ENCODE assay signal across 8 mouse cellular contexts in the genomic region with DNA sequence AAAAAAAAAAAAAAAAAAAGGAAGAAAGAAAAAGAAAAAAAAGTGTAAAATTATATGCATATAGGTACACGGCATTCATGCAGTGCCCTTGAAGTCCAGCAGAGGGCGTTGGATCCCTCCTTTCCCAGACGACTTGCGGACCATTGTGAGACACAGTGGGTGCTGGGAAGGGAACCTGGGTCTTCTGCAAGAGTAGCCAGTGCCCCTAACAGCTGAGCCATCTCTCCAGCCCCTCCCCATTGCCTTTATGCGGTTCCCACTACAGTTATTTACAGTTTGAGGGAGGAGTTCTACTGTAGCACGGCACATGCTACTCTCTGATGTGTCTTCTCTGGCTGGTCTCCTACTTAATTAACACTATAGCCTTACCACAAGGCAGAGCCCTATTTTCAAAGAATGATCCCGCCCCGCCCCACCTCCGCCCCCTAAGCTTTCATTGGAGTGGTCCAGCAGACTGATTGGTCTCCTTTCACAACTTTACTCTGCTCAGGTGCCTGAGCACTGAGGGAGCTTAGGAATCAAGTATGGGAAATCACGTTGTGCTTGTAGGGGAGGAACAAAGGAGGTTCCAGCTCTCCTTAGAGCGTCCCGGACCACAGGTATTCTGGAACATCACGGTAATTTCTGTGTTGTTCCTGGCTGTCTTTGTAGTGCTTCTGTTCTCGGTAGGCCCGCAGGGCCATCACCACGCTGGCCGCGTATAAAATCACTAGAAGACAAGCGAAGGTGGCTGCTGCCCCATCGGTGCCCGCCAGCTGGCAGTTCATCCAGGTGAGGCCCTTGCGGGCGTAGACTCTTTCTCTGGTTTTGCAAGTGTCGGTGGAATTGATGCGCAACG. TPM values are rescaled to one million over a fixed set of nuclear protein-coding genes. Genes with fewer than 3 reads are reported as not detected.
DNase-seq lines count a peak whose midpoint lies in the region; ATAC-seq and TF ChIP-seq lines count a peak whose summit lies in the region.

No protein-coding gene starts in this region.

- peaks cover 9% of the 10 kb centered on the region for H3K4me1 ChIP-seq in forebrain, embryonic 13.5 days
- peaks cover 17% of the 10 kb centered on the region; the same call in 1 of the 2 replicates for H3K4me1 ChIP-seq in kidney, postnatal 0 days (replicated peaks; ENCODE audit: insufficient read depth, low read length)
- H3K4me1 ChIP-seq in lung, embryonic 14.5 days (ENCODE audit: insufficient read depth): no peaks in the 10 kb centered on the region

- intact Hi-C loops in gastrocnemius, postnatal 36 days (cut with DNase I): no loop called here

- peaks cover 15% of the 10 kb centered on the region; the same call in 1 of the 2 replicates for H3K36me3 ChIP-seq in forebrain, embryonic 13.5 days (ENCODE audit: poor library complexity, severe bottlenecking)
- H3K36me3 ChIP-seq in kidney, postnatal 0 days (ENCODE audit: insufficient read depth, low read length): no peaks in the 10 kb centered on the region
- peaks cover 7% of the 10 kb centered on the region; the same call in 1 of the 2 replicates for H3K36me3 ChIP-seq in lung, embryonic 14.5 days (ENCODE audit: insufficient read depth)

- peak in 1 of 2 experiments; percentile 59 for DNase-seq in layer of hippocampus, adult 2 months (ENCODE audit: low spot score in 2 of 2)
- no peak for DNase-seq in layer of hippocampus, adult 9-10 months (ENCODE audit: low spot score)
- DNase-seq in cerebellum, adult 11 months: peak; percentile 31
- DNase-seq in kidney, postnatal 0 days (ENCODE audit: low spot score): peak; percentile 40
- peak; percentile 62 for DNase-seq in lung, embryonic 14.5 days
- peak; percentile 72 for DNase-seq in retina, embryonic 14.5 days (ENCODE audit: low spot score)
- DNase-seq in gastrocnemius, postnatal 36 days: no peak

- peak overlapping the region; percentile 63 for H3K9ac ChIP-seq in forebrain, embryonic 13.5 days
- H3K9ac ChIP-seq in kidney, postnatal 0 days (ENCODE audit: low read depth, low read length): peak overlapping the region; percentile 13; the same call in 1 of the 2 replicates
- H3K9ac ChIP-seq in lung, embryonic 14.5 days: peak overlapping the region; percentile 10; the same call in 1 of the 2 replicates

- no peaks in the 10 kb centered on the region for H3K9me3 ChIP-seq in forebrain, embryonic 13.5 days (replicated peaks)
- no peaks in the 10 kb centered on the region for H3K9me3 ChIP-seq in kidney, postnatal 0 days (replicated peaks; ENCODE audit: low read length)
- H3K9me3 ChIP-seq in lung, embryonic 14.5 days (ENCODE audit: low read depth, low read length): no peaks in the 10 kb centered on the region

- H3K27ac ChIP-seq in layer of hippocampus, adult 2 months: no peak overlapping the region
- peak overlapping the region; percentile 4; the same call in 1 of the 2 replicates for H3K27ac ChIP-seq in forebrain, embryonic 13.5 days
- H3K27ac ChIP-seq in kidney, postnatal 0 days: no peak overlapping the region
- H3K27ac ChIP-seq in lung, embryonic 14.5 days (ENCODE audit: low read depth): no peak overlapping the region

- peak overlapping the region; percentile 53 for H3K4me3 ChIP-seq in layer of hippocampus, adult 2 months
- peak overlapping the region; percentile 41 for H3K4me3 ChIP-seq in forebrain, embryonic 13.5 days
- H3K4me3 ChIP-seq in kidney, postnatal 0 days (replicated peaks; ENCODE audit: low read depth, low read length): peak overlapping the region; percentile 15
- H3K4me3 ChIP-seq in lung, embryonic 14.5 days (ENCODE audit: low read depth, low read length): peak overlapping the region; percentile 20

- H3K27me3 ChIP-seq in forebrain, embryonic 13.5 days: peaks cover 11% of the 10 kb centered on the region
- no peaks in the 10 kb centered on the region for H3K27me3 ChIP-seq in kidney, postnatal 0 days (ENCODE audit: insufficient read depth, low read length)
- peaks cover 17% of the 10 kb centered on the region for H3K27me3 ChIP-seq in lung, embryonic 14.5 days (ENCODE audit: insufficient read depth, low read length)

- WGBS in forebrain, embryonic 13.5 days: 2% methylated on average over 26 of the region's 26 CpGs
- WGBS in kidney, postnatal 0 days: 3% methylated on average over 26 of the region's 26 CpGs
- WGBS in lung, embryonic 14.5 days: 3% methylated on average over 26 of the region's 26 CpGs

- ATAC-seq in forebrain, embryonic 13.5 days: peak; percentile 76
- ATAC-seq in kidney, postnatal 0 days (replicated peaks; ENCODE audit: low FRiP score, low read depth): peak; percentile 19; the same call in 1 of the 2 replicates
- peak; percentile 60 for ATAC-seq in lung, embryonic 14.5 days (ENCODE audit: insufficient read depth)

- peak; percentile 79 for TF ChIP-seq CTCF in layer of hippocampus, adult 2 months (conservative IDR thresholded peaks at IDR 0.05)
- peak; percentile 71 for TF ChIP-seq CTCF in kidney, postnatal 0 days (IDR thresholded peaks at IDR 0.05; ENCODE audit: low read depth)
- peak; percentile 74 for TF ChIP-seq CTCF in lung, embryonic 14.5 days (IDR thresholded peaks at IDR 0.05; ENCODE audit: low read depth)

- H3K4me2 ChIP-seq in forebrain, embryonic 13.5 days: peak overlapping the region; percentile 62
- peak overlapping the region; percentile 51 for H3K4me2 ChIP-seq in kidney, postnatal 0 days (ENCODE audit: low read length)
- peak overlapping the region; percentile 60 for H3K4me2 ChIP-seq in lung, embryonic 14.5 days

RNA-seq across cellular contexts. Expression of a gene that starts 14.3 kb away (rescaled TPM):
- total RNA-seq in layer of hippocampus, adult 2 months (2021): under 1 TPM in 1 of 2 experiments, not detected in 1; 0.23 TPM
- 1.0 and 1.5 TPM in 2 replicates for polyA plus RNA-seq in forebrain, embryonic 13.5 days (2015; fragmentation: Nextera tagmentation; extraction: Ambion mirVana)
- polyA plus RNA-seq in kidney, postnatal 0 days (2015; fragmentation: Nextera tagmentation; extraction: Ambion mirVana): 8.2 and 8.4 TPM in 2 replicates
- 5.4 and 6.3 TPM in 2 replicates for polyA plus RNA-seq in lung, embryonic 14.5 days (2014; fragmentation: Nextera tagmentation; extraction: Ambion mirVana)
- total RNA-seq in gastrocnemius, postnatal 36 days (2021): not detected

RNA-seq across cellular contexts. Expression of a gene that starts 42.6 kb away (rescaled TPM):
- not detected for total RNA-seq in layer of hippocampus, adult 2 months (2021)
- polyA plus RNA-seq in forebrain, embryonic 13.5 days (2015; fragmentation: Nextera tagmentation; extraction: Ambion mirVana): not detected in 2 replicates
- not detected in 2 replicates for polyA plus RNA-seq in kidney, postnatal 0 days (2015; fragmentation: Nextera tagmentation; extraction: Ambion mirVana)
- not detected in 2 replicates for polyA plus RNA-seq in lung, embryonic 14.5 days (2014; fragmentation: Nextera tagmentation; extraction: Ambion mirVana)
- total RNA-seq in gastrocnemius, postnatal 36 days (2021): not detected

Comparison
In these comparisons a context has a peak if more than half of its experiments do, and no peak if none do; other contexts are left out.
1. DNase-seq: peak in cerebellum, adult 11 months (single experiment), kidney, postnatal 0 days (single experiment), lung, embryonic 14.5 days (single experiment) and retina, embryonic 14.5 days (single experiment); none in layer of hippocampus, adult 9-10 months (single experiment) and gastrocnemius, postnatal 36 days (0 of 2).
2. ATAC-seq: peak in every context shown above with its lines; median percentile 76 in forebrain, embryonic 13.5 days; 60 in lung, embryonic 14.5 days; 19 in kidney, postnatal 0 days.
3. H3K9ac ChIP-seq: peak in every context shown above with its lines; median percentile 63 in forebrain, embryonic 13.5 days; 13 in kidney, postnatal 0 days; 10 in lung, embryonic 14.5 days.
4. Peak in every context shown above with its lines, with median percentiles within 50 percentile points of each other: H3K4me3 ChIP-seq, CTCF ChIP-seq and H3K4me2 ChIP-seq.